Mouse (Mus musculus) Patski (cell line): ENCODE measurements around the gene Spty2d1. TPM values are rescaled to one million over a fixed set of nuclear protein-coding genes. Genes with fewer than 3 reads are reported as not detected.

Source experiments
- ATAC-seq: fragments of 100-300 bp; one replicate; pipeline ENCODE4 v1.8.0; 2021
- CTCF ChIA-PET: fragments of 350-600 bp; sonication (Branson Sonifier 250); formaldehyde crosslinking; loops from one replicate; lab custom pipeline; 2022; ENCODE audit warnings: inconsistent platforms; lab: Charles Lee
- POLR2A ChIA-PET: fragments of 350-600 bp; sonication (Branson Sonifier 250); formaldehyde crosslinking; loops from one replicate; lab custom pipeline; 2022; ENCODE audit warnings: antibody characterized with exemption, inconsistent platforms; lab: Charles Lee
- DNase-seq: peaks from one replicate; pipeline ENCODE4 v3.0.0-alpha.2; 2011; ENCODE audit warnings: low read depth, low spot score
- H3K27me3 ChIP-seq: fragments of 371-371 bp; one replicate; pipeline ENCODE4 v1.5.1; 2021
- CTCF ChIP-seq: fragments of 100-300 bp; IDR thresholded peaks from one replicate; pipeline ENCODE4 v1.5.1; 2021
- in situ Hi-C: fragments of 300-500 bp; cut with MboI; formaldehyde crosslinking; loops from 3 replicates; pipeline ENCODE4 v1.11.1; 2018; ENCODE audit warnings: low pct_unique_long_range_greater_than_20kb, mixed read lengths
- polyA plus RNA-seq: library from polyadenylated mRNA; unstranded; gene quantifications from one replicate; pipeline ENCODE4 v1.2.3, GENCODE M21; 2021

Gene Spty2d1
- polyA plus RNA-seq, result 19.6 TPM

DNA sequence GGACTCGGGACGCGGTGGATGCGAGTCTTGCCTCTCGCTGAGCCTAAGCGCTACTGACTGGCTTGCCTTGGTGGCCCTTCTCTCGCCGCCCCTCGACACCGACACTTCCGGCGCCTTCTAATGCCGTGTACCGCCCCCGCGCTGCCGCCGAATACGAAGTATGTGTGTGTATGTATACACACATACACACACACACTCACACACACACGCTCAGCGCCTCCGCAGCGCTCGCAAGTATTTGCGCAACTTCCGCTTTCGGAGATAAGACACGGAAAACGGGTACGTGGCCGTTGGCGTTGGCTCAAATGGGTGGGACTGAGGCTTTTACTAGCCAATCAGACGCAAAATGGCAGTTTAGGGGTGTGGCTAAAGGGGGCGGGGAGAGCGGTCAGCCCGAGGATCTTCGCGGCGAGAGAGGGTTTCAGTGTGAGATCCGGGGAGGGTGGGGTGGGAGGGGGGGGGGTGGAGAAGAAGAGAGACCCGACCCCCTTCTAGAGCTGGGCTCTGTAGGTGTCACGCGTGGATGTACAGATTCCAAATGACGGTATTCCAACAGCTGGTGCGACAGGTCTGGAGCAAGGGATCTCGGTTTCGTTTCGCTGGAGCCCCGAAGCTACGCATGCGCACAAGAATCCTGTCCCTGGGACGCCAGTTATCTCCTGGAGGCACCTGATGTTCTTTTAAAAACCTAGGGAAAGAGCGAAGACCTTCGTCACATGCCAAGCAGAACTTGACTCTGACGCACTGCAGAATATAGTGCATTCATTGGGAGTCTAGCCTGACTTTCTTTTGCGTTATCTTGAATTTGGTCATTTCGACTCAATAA lies at the start of gene Spty2d1:
Gene Spty2d1 (minus strand): TSS at position 244 of the 826 bp plus-strand sequence.
- POLR2A ChIA-PET, result interaction anchor here (0.6 to 1.1 kb wide), 2 partner anchors 45 to 213 kb away, joined by 4 read pairs; no protein-coding TSS in a partner anchor
- CTCF ChIA-PET, result interaction anchor here (1.5 kb wide), 1 partner anchor 46 kb away, joined by 4 read pairs; no protein-coding TSS in a partner anchor
- peak; percentile 84 for ATAC-seq
- in situ Hi-C loops, result loop anchor here (5.0 to 10.0 kb wide), 2 partner anchors 46 to 214 kb away; partner anchors contain the start of genes Gtf2h1 and Hps5
- no peak for TF ChIP-seq CTCF
- DNase-seq, result peak; percentile 93
- H3K27me3 ChIP-seq, result no peaks in the 10 kb centered on the region

DNA sequence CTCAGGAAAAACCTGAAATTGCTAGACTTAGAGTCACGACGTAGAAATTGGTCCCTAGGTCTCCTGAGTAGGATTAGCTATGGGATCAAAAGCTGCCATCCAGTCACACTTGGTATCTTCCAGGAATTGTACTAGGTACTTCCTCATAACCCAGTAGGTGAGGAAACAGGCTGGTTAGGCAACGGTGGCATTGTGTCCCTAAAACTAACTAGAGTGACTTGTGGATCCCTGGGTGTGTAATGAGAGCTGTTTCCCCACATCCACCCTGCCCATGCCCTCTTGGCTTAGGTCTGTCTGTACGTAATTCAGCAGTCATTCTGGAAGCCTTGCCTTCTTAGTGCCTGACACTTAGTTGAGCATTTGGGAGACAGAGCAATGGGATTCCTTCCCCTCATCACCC lies 48.1 kb upstream of the Spty2d1 start:
- ChIA-PET POLR2A (no interaction called here), CTCF (no interaction called here)
- DNase-seq (no peak), ATAC-seq (no peak)
- H3K27me3 ChIP-seq, result no peaks in the 10 kb centered on the region
- no peak for TF ChIP-seq CTCF
- in situ Hi-C loops, result no loop called here

DNA sequence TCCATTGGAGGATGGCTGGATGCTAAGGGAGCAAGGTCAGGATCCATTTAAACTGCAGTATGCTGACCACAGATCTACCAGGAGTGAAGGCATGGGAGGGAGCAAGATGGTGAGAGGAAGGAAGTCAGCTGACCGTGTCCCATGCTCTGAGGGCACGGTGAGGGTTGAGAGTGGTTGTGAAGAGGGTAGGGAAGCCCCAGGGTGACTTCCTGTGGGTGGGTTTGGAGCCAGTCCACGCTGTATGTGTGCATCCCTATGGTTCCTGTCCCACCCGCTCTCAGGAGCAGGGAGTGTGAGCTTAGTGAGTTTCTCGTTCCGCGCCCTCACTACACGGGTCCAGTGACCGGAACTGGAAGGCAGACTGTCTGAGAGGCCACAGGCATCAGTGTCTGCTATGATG lies 47.5 kb upstream of the Spty2d1 start:
- H3K27me3 ChIP-seq, result no peaks in the 10 kb centered on the region
- in situ Hi-C loops, result no loop called here
- no peak for TF ChIP-seq CTCF
- DNase-seq, result no peak
- no peak for ATAC-seq
- ChIA-PET CTCF (interaction anchor here (1.3 kb wide), 1 partner anchor 12 kb away, joined by 3 read pairs; no protein-coding TSS in a partner anchor), POLR2A (interaction anchor here (0.8 kb wide), 1 partner anchor 18 kb away, joined by 3 read pairs; no protein-coding TSS in a partner anchor)

DNA sequence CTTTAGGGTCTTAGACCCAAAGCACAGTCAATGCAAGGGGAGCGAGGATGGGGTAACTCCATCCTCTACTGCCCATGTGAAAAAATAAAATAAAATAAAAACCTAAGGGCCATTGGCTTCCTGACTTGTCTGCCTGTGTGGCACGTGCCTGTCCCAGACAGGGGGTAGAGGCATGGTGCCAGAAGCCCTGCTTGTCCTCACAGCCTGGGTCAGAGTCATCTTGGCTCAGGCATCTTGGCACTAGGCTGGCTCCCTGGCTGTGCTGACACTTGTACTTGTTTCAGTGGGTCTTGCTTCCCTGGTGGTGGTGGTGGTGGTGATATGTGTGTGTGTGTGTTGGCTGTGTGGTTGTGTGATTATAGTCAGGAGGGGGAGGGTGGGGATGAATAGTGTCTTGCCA lies 46.5 kb upstream of the Spty2d1 start:
- DNase-seq (no peak), ATAC-seq (no peak)
- in situ Hi-C loops, result no loop called here
- H3K27me3 ChIP-seq, result no peaks in the 10 kb centered on the region
- POLR2A ChIA-PET, result no interaction called here
- no peak for TF ChIP-seq CTCF
- CTCF ChIA-PET, result interaction anchor here (1.1 to 1.9 kb wide), 3 partner anchors 13 to 26 kb away, joined by 3 to 6 read pairs (median 3); no protein-coding TSS in a partner anchor

DNA sequence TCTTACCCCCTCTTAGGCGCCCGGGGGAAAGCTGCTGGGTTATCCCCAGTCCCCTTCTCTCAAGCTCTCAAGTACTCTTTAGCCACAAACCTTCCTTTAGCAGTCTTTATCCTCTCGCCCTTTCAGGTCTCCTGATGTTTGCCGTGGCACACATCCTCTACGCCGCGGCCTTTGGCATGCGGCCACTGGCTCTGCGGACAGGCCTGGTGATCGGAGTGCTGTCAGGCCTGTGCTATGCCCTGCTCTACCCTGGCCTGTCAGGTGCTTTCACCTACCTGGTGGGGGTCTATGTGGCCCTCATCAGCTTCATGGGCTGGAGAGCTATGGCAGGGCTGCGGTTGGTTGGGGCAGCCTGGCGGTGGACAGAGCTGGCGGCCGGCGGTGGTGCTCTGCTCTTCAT lies 45.1 kb upstream of the Spty2d1 start:
- ATAC-seq (no peak), DNase-seq (no peak)
- ChIA-PET CTCF (interaction anchor here (1.5 to 1.9 kb wide), 2 partner anchors 23 to 93 kb away, joined by 4 to 6 read pairs; no protein-coding TSS in a partner anchor), POLR2A (interaction anchor here (1.0 to 1.5 kb wide), 2 partner anchors 12 to 44 kb away, joined by 4 to 5 read pairs; no protein-coding TSS in a partner anchor)
- no peaks in the 10 kb centered on the region for H3K27me3 ChIP-seq
- no peak for TF ChIP-seq CTCF
- in situ Hi-C loops, result no loop called here

DNA sequence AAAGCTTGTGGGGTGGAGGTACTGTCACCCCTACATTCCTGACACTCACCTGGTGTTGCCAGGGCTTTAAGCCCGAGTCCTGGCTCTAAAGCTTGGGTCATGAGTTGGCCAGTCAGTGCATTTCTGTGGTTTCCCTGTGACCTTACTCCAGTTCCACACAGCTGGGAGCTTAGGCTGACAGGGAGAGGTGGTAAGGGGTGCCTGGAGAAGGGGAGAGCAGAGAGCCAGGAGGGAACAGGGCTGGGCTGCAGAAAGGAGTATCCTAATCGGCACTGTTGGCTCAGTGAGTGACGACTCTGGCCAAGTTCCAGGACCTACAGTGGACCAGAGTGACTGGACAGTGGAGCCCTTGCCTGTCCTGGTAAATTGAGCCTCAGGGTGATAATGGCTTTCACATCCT lies 44.1 kb upstream of the Spty2d1 start:
- peak; percentile 59 for DNase-seq
- CTCF ChIA-PET, result interaction anchor here (0.7 to 1.7 kb wide), 5 partner anchors 10 to 94 kb away, joined by 3 to 7 read pairs (median 4); no protein-coding TSS in a partner anchor
- no peak for TF ChIP-seq CTCF
- POLR2A ChIA-PET, result interaction anchor here (0.9 to 1.6 kb wide), 4 partner anchors 22 to 26 kb away, joined by 3 to 4 read pairs (median 3); no protein-coding TSS in a partner anchor
- H3K27me3 ChIP-seq, result no peaks in the 10 kb centered on the region
- peak; percentile 62 for ATAC-seq
- in situ Hi-C loops, result no loop called here

DNA sequence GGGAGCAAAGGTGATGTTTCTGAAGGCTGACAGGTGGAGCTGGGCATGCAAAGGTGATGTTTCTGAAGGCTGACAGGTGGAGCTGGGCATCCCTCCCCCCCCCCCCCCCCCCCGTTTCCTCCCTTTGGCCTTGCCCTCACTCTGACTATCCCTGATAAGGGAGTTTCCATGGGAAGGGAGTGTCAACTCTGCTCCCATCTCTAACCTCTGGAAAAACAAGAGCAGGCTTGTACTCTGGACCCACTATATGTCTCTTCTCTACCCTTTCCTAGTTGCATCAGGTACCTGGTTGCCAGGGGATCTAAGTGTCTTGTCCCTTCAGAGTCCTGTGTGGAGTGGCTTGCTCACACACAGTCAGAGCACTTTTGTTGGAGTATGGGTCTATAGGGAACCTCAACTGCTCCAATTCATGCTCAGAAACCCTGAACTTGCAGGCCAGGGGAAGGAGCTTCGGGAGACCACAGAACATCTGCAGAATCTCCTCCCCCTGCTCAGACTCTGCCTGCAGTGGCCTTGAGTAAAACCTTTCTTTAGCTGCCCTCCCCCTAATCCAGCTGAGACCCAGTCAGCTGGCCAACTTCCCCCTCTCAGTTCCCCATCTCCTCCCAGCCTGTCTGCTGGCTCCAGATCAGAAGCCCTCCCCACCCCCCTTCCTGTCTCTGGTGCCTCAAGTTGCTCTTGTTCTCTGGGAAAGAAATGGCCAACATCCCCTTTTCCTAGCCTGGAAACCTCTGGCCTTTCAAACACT lies 43.4 kb upstream of the Spty2d1 start:
- peak; percentile 64 for DNase-seq
- POLR2A ChIA-PET, result interaction anchor here (0.8 to 1.6 kb wide), 6 partner anchors 22 to 65 kb away, joined by 3 to 4 read pairs (median 3); no protein-coding TSS in a partner anchor
- CTCF ChIA-PET, result interaction anchor here (0.7 to 1.7 kb wide), 7 partner anchors 11 to 95 kb away, joined by 3 to 7 read pairs (median 3); no protein-coding TSS in a partner anchor
- peak; percentile 17 for ATAC-seq
- in situ Hi-C loops, result no loop called here
- TF ChIP-seq CTCF, result no peak
- H3K27me3 ChIP-seq, result no peaks in the 10 kb centered on the region

DNA sequence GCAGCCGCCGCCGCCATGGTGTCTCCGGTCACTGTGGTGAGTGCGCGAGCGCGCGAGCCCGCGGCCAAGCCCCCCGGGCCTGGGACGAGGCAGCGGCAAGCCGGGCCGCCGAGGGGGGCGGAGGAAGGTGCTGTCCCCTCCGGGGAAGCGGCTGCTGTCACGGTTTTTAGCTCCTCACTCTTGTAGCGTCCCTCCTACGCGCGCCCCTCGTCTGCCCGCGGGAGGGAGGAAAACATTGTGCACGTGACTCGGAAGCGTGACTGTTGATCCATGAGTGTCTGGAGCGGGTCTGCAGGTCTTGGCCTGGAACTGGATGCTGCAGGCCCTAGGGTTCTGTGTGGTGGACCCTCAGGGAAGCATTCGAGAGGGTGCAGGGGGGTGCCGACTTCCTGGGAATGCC lies 42.6 kb upstream of the Spty2d1 start:
- DNase-seq, result no peak
- no peak for TF ChIP-seq CTCF
- H3K27me3 ChIP-seq, result no peaks in the 10 kb centered on the region
- peak; percentile 1 for ATAC-seq
- CTCF ChIA-PET, result interaction anchor here (1.0 to 1.3 kb wide), 2 partner anchors 24 to 31 kb away, joined by 3 read pairs; no protein-coding TSS in a partner anchor
- in situ Hi-C loops, result no loop called here
- POLR2A ChIA-PET, result interaction anchor here (0.8 to 1.6 kb wide), 4 partner anchors 14 to 66 kb away, joined by 3 to 4 read pairs (median 4); no protein-coding TSS in a partner anchor

DNA sequence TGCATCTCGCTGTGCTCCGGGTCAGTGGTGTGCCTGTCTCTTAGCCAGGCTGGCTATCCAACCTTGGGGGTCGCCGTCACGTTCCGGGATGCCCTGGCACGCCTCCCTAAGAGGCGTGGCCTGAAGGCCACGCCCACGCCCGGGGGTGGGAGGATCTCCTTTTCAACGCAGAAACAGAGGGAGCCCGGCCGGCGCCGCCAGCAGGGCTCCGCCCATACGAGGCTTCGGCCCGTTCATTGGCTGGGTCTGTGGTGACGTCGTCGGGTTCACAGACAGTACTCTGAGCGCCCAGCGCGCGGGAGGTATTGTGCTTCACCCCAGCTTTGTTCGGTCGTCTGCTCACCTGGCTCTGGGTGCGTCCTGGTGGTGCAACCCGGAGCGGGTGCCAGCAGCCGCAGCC lies 42.2 kb upstream of the Spty2d1 start, which contains the start of gene Tmem86a:
Gene Tmem86a (plus strand): TSS at position 236 of the 400 bp plus-strand sequence.
- ATAC-seq, result peak; percentile 93
- no peaks in the 10 kb centered on the region for H3K27me3 ChIP-seq
- DNase-seq, result peak; percentile 64
- ChIA-PET POLR2A (interaction anchor here (0.9 to 1.2 kb wide), 2 partner anchors 14 to 26 kb away, joined by 3 read pairs; no protein-coding TSS in a partner anchor), CTCF (interaction anchor here (0.7 to 1.3 kb wide), 3 partner anchors 13 to 31 kb away, joined by 3 read pairs; no protein-coding TSS in a partner anchor)
- in situ Hi-C loops, result no loop called here
- TF ChIP-seq CTCF, result no peak
